Comparison of ENCODE assay signal across 22 mouse cellular contexts in the genomic region with DNA sequence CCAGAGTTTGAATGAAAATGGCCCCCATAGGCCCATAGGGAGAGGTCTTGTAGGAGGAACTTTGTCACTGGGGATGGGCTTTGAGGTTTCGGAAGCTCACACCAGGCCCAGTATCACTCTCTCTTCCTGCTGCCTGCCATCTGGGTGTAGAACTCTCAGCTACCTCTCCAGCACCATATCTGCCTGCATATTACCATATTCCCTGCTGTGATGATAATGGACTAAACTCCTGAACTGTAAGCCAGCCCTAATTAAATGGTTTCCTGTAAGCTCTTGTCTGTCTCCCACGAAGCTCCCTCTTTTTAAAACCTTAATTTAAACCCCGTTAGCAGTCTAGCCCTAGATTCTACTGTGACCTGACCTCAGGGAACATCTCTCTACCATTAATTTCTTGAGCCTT.
DNase-seq lines count a peak whose midpoint lies in the region; ATAC-seq lines count a peak whose summit lies in the region.
"Had no signal": no experiment of that assay in that cellular context is flagged by ENCODE, and none has a peak within 500 bp of the region (broad histone marks: within the 10 kb centered on the region; RNA-seq: fewer than 3 reads in every experiment).

No protein-coding gene starts in this region.

- no peak overlapping the region for H3K27ac ChIP-seq in hindbrain, embryonic 15.5 days (replicated peaks)
- H3K27ac ChIP-seq in hindbrain, embryonic 12.5 days, result no peak overlapping the region
- H3K27ac ChIP-seq in embryonic facial prominence, embryonic 11.5 days (replicated peaks; ENCODE audit: low read depth, low read length), result peak overlapping the region; percentile 35; the same call in 1 of the 2 replicates
- H3K27ac ChIP-seq: kidney, postnatal 0 days; left cerebral cortex, adult 2 months; liver, embryonic 14.5 days; lung, embryonic 15.5 days had no signal

- no peaks in the 10 kb centered on the region for H3K27me3 ChIP-seq in hindbrain, embryonic 15.5 days
- no peaks in the 10 kb centered on the region for H3K27me3 ChIP-seq in hindbrain, embryonic 12.5 days
- H3K27me3 ChIP-seq in embryonic facial prominence, embryonic 11.5 days (ENCODE audit: control insufficient read depth, insufficient read depth, low read length), result no peaks in the 10 kb centered on the region
- H3K27me3 ChIP-seq: heart, embryonic 12.5 days; Patski had no signal

- no peaks in the 10 kb centered on the region for H3K9me3 ChIP-seq in hindbrain, embryonic 15.5 days
- no peaks in the 10 kb centered on the region for H3K9me3 ChIP-seq in hindbrain, embryonic 12.5 days (replicated peaks)
- H3K9me3 ChIP-seq in embryonic facial prominence, embryonic 11.5 days (replicated peaks; ENCODE audit: control insufficient read depth, low read length), result no peaks in the 10 kb centered on the region
- H3K9me3 ChIP-seq: heart, embryonic 12.5 days; lung, embryonic 15.5 days; midbrain, embryonic 10.5 days had no signal

- peaks cover 30% of the 10 kb centered on the region for H3K4me1 ChIP-seq in hindbrain, embryonic 15.5 days (replicated peaks)
- peaks cover 31% of the 10 kb centered on the region for H3K4me1 ChIP-seq in hindbrain, embryonic 12.5 days
- H3K4me1 ChIP-seq in embryonic facial prominence, embryonic 11.5 days (ENCODE audit: control insufficient read depth, insufficient read depth, low read length), result peaks cover 5% of the 10 kb centered on the region

- ATAC-seq in hindbrain, embryonic 15.5 days (ENCODE audit: low FRiP score, low read depth), result 0 out of 2 replicates have a peak, but pooled peaks have one; percentile 10
- no peak; the same call in 1 of the 2 replicates for ATAC-seq in hindbrain, embryonic 12.5 days (ENCODE audit: low FRiP score)
- ATAC-seq in embryonic facial prominence, embryonic 11.5 days (replicated peaks; ENCODE audit: insufficient number of reproducible peaks, low FRiP score, low TSS enrichment, low read depth), result no peak
- ATAC-seq: Patski had no signal

- H3K36me3 ChIP-seq in hindbrain, embryonic 15.5 days, result no peaks in the 10 kb centered on the region
- no peaks in the 10 kb centered on the region for H3K36me3 ChIP-seq in hindbrain, embryonic 12.5 days
- H3K36me3 ChIP-seq in embryonic facial prominence, embryonic 11.5 days (replicated peaks; ENCODE audit: control insufficient read depth, insufficient read depth, low read depth, low read length), result no peaks in the 10 kb centered on the region
- H3K36me3 ChIP-seq: heart, embryonic 12.5 days; lung, embryonic 15.5 days had no signal

- 40% methylated on average over 3 of the region's 3 CpGs for WGBS in hindbrain, embryonic 15.5 days
- WGBS in hindbrain, embryonic 12.5 days, result 49% methylated on average over 3 of the region's 3 CpGs
- WGBS in embryonic facial prominence, embryonic 11.5 days, result 43% methylated on average over 3 of the region's 3 CpGs

- DNase-seq in ZHBTc4 (ENCODE audit: low read depth, low spot score), result peak; percentile 60
- DNase-seq in embryonic facial prominence, embryonic 11.5 days (ENCODE audit: low spot score), result no peak
- peak; percentile 25 for DNase-seq in retina, embryonic 14.5 days (ENCODE audit: low spot score)
- DNase-seq in urinary bladder, postnatal 14 days (ENCODE audit: low spot score), result no peak
- no peak for DNase-seq in adrenal gland, adult 2 months
- DNase-seq: adrenal gland, postnatal 25 days; cerebellum, adult 11-12 months; cerebellum, postnatal 25 days; gastrocnemius, postnatal 10 days; heart, postnatal 36 days; kidney, adult 18-20 months; lung, postnatal 4 days; thymus, adult 2 months had no signal

- no peak overlapping the region for H3K9ac ChIP-seq in hindbrain, embryonic 15.5 days
- no peak overlapping the region for H3K9ac ChIP-seq in hindbrain, embryonic 12.5 days
- no peak overlapping the region for H3K9ac ChIP-seq in embryonic facial prominence, embryonic 11.5 days (replicated peaks; ENCODE audit: low read length)
- H3K9ac ChIP-seq: heart, embryonic 12.5 days; liver, embryonic 14.5 days; lung, embryonic 15.5 days had no signal

- no peak overlapping the region for H3K4me3 ChIP-seq in hindbrain, embryonic 15.5 days
- no peak overlapping the region for H3K4me3 ChIP-seq in hindbrain, embryonic 12.5 days
- no peak overlapping the region for H3K4me3 ChIP-seq in embryonic facial prominence, embryonic 11.5 days (ENCODE audit: low read depth, low read length)
- H3K4me3 ChIP-seq: heart, embryonic 12.5 days; left cerebral cortex, adult 2 months; lung, embryonic 15.5 days; midbrain, embryonic 10.5 days had no signal

- no peak overlapping the region for H3K4me2 ChIP-seq in hindbrain, embryonic 15.5 days
- no peak overlapping the region for H3K4me2 ChIP-seq in hindbrain, embryonic 12.5 days (replicated peaks)
- no peak overlapping the region for H3K4me2 ChIP-seq in embryonic facial prominence, embryonic 11.5 days (ENCODE audit: low read depth, low read length)
- H3K4me2 ChIP-seq: lung, embryonic 15.5 days had no signal

Comparison
In these comparisons a context has a peak if more than half of its experiments do, and no peak if none do; other contexts are left out.
1. DNase-seq: peak in ZHBTc4 (single experiment) and retina, embryonic 14.5 days (single experiment); none in embryonic facial prominence, embryonic 11.5 days (single experiment), urinary bladder, postnatal 14 days (single experiment) and adrenal gland, adult 2 months (single experiment).